Mouse (Mus musculus) kidney, adult 8-10 months (tissue): Measurements from ENCODE around the gene Atf6.

Experiments used
- DNase-seq, 2 experiments: peaks; one replicate each; pipeline ENCODE4 v3.0.0; 2022

The Atf6 gene

GRCm38 (mm10) chr1:170867691-170868105 is at the start of gene Atf6:
Gene Atf6, minus strand, starts transcription at chr1:170867771.
- peak; percentile 95 to 97 for DNase-seq

GRCm38 (mm10) chr1:170915657-170916056 is 48.1 kb upstream of the Atf6 start:
- no peak for DNase-seq

- no peak for DNase-seq
These were observed 45.5 kb upstream of the Atf6 start, which contains the start of gene Fcrlb for GRCm38 (mm10) chr1:170912891-170913615. Gene Fcrlb, minus strand, starts transcription at chr1:170912941.

GRCm38 (mm10) chr1:170911907-170912660 is 44.5 kb upstream of the Atf6 start:
- no peak for DNase-seq

- no peak for DNase-seq
These were observed 40.8 kb upstream of the Atf6 start for GRCm38 (mm10) chr1:170908341-170908740.

- DNase-seq = no peak
These were observed 40.1 kb upstream of the Atf6 start for GRCm38 (mm10) chr1:170907456-170908191.

GRCm38 (mm10) chr1:170907111-170907455 is 39.5 kb upstream of the Atf6 start:
- DNase-seq = no peak

GRCm38 (mm10) chr1:170903485-170903884 is 35.9 kb upstream of the Atf6 start:
- DNase-seq = no peak

GRCm38 (mm10) chr1:170901536-170902238 is 34.1 kb upstream of the Atf6 start:
- peak; percentile 72 to 89 for DNase-seq

- DNase-seq = peak; percentile 22 to 59
These were observed 33.4 kb upstream of the Atf6 start for GRCm38 (mm10) chr1:170900799-170901467.

GRCm38 (mm10) chr1:170898413-170899075 is 31.0 kb upstream of the Atf6 start:
- DNase-seq = no peak

- no peak for DNase-seq
These were observed 29.2 kb upstream of the Atf6 start for GRCm38 (mm10) chr1:170896651-170897281.

GRCm38 (mm10) chr1:170894603-170895602 is 27.3 kb upstream of the Atf6 start:
- DNase-seq = peak in 1 of 2 experiments; percentile 22

- DNase-seq = no peak
These were observed 24.7 kb upstream of the Atf6 start for GRCm38 (mm10) chr1:170892279-170892678.

- no peak for DNase-seq
These were observed 24.1 kb upstream of the Atf6 start for GRCm38 (mm10) chr1:170891646-170892045.

GRCm38 (mm10) chr1:170889310-170889709 is 21.7 kb upstream of the Atf6 start:
- DNase-seq = no peak

GRCm38 (mm10) chr1:170886044-170886458 is 18.5 kb upstream of the Atf6 start:
- no peak for DNase-seq

- peak; percentile 86 to 88 for DNase-seq
These were observed 17.5 kb upstream of the Atf6 start, which contains the start of the genes Gm26620 and Dusp12 for GRCm38 (mm10) chr1:170884978-170885561. Gene Gm26620, plus strand, starts transcription at chr1:170885065. Gene Dusp12, minus strand, starts transcription at chr1:170885540.

- DNase-seq = no peak
These were observed 16.8 kb upstream of the Atf6 start for GRCm38 (mm10) chr1:170884390-170884789.
